Mouse (Mus musculus) hindbrain, postnatal 0 days (tissue): ENCODE results near the gene Syn2. TPM values are rescaled to one million over a fixed set of nuclear protein-coding genes. Genes with fewer than 3 reads are reported as not detected.

ENCODE experiments used
- ATAC-seq: fragments of 200-750 bp; cut with Nextera tagmentation; 2 replicates; pipeline ENCODE4 v1.8.0; 2017; ENCODE audit warnings: mild to moderate bottlenecking, moderate TSS enrichment, moderate library complexity
- DNase-seq: peaks from one replicate; pipeline ENCODE4 v3.0.0-alpha.2; 2015; ENCODE audit warnings: low spot score
- H3K27ac ChIP-seq: fragments of 300-500 bp; sonication (generic); 2 replicates; pipeline ENCODE4 v1.5.1; 2014; ENCODE audit warnings: mild to moderate bottlenecking
- H3K27me3 ChIP-seq: fragments of 300-500 bp; sonication (generic); 2 replicates; pipeline ENCODE4 v1.6.1; 2014; ENCODE audit warnings: low read length, mixed read lengths; ENCODE audit not compliant: insufficient read depth
- H3K36me3 ChIP-seq: fragments of 300-500 bp; sonication (generic); 2 replicates; pipeline ENCODE4 v1.6.1; 2014; ENCODE audit warnings: low read length, mixed read lengths; ENCODE audit not compliant: insufficient read depth
- H3K4me1 ChIP-seq: fragments of 300-500 bp; sonication (generic); 2 replicates; pipeline ENCODE4 v1.6.1; 2014; ENCODE audit warnings: antibody characterized with exemption, low read length, mixed read lengths; ENCODE audit not compliant: insufficient read depth
- H3K4me2 ChIP-seq: fragments of 300-500 bp; sonication (generic); 2 replicates; pipeline ENCODE4 v1.6.1; 2014; ENCODE audit warnings: low read depth, mild to moderate bottlenecking, low read length, moderate library complexity, mixed read lengths
- H3K4me3 ChIP-seq: fragments of 300-500 bp; sonication (generic); 2 replicates; pipeline ENCODE4 v1.5.1; 2014; ENCODE audit warnings: low read length
- H3K9ac ChIP-seq: fragments of 300-500 bp; sonication (generic); replicated peaks from 2 replicates; pipeline ENCODE4 v1.6.1; 2014; ENCODE audit warnings: mild to moderate bottlenecking, low read length, moderate library complexity, mixed read lengths
- H3K9me3 ChIP-seq: fragments of 300-500 bp; sonication (generic); 2 replicates; pipeline ENCODE4 v1.6.1; 2016; ENCODE audit warnings: low read length, mixed read lengths
- CTCF ChIP-seq: IDR thresholded peaks from 2 replicates; pipeline ENCODE4 v1.5.1; 2016; ENCODE audit warnings: antibody characterized with exemption, control low read depth, low read depth
- WGBS: fragments of 180-500 bp; shearing (Covaris S2); extraction: QIAGEN DNeasy Blood & Tissue Kit; methylation state at CpG from one replicate; pipeline ENCODE4 v1.1.7; 2014; 5-methylcytosine and 5-hydroxymethylcytosine counted together
- polyA plus RNA-seq: library from polyadenylated mRNA; unstranded; fragments of >200 nt; fragmentation: Nextera tagmentation; extraction: Ambion mirVana; gene quantifications from 2 replicates; pipeline ENCODE4 v1.2.1, GENCODE M21; 2015
- total RNA-seq: library from RNA; depleted of rRNA; stranded (reverse); fragments of >200 nt; gene quantifications from 2 replicates; pipeline ENCODE4 v1.2.3, GENCODE M21; 2014

Syn2 gene
- total and polyA plus RNA-seq, 2 experiments from 2014 or later, result 94.7 to 129 TPM

- Histone ChIP-seq H3K9ac (no peak overlapping the region), H3K4me2 (no peak overlapping the region), H3K36me3 (peaks cover 20% of the 10 kb centered on the region; the same call in 1 of the 2 replicates), H3K27me3 (no peaks in the 10 kb centered on the region), H3K9me3 (no peaks in the 10 kb centered on the region), H3K4me1 (no peaks in the 10 kb centered on the region), H3K4me3 (no peak overlapping the region), H3K27ac (no peak overlapping the region)
- no peak for DNase-seq
- TF ChIP-seq CTCF, result no peak
- 95% methylated on average over 2 of the region's 2 CpGs for WGBS
- no peak for ATAC-seq
Measured at GRCm38 (mm10) chr6:115284153-115284552, 149.5 kb downstream of the Syn2 start.

- ATAC-seq (no peak), DNase-seq (no peak)
- no peaks in the 10 kb centered on the region for H3K4me1 ChIP-seq
- no peak overlapping the region for H3K4me2 ChIP-seq
- H3K36me3 ChIP-seq, result peaks cover 7% of the 10 kb centered on the region; the same call in 1 of the 2 replicates
- H3K9me3 ChIP-seq, result no peaks in the 10 kb centered on the region
- no peak overlapping the region for H3K4me3 ChIP-seq
- no peak overlapping the region for H3K27ac ChIP-seq
- H3K27me3 ChIP-seq, result no peaks in the 10 kb centered on the region
- TF ChIP-seq CTCF, result no peak
- WGBS, result 86% methylated on average over 6 of the region's 6 CpGs
- H3K9ac ChIP-seq, result no peak overlapping the region
Measured at GRCm38 (mm10) chr6:115286441-115286840, 151.7 kb downstream of the Syn2 start.

GRCm38 (mm10) chr6:115288223-115288622 lies 153.5 kb downstream of the Syn2 start:
- Histone ChIP-seq H3K4me2 (no peak overlapping the region), H3K27me3 (no peaks in the 10 kb centered on the region), H3K4me3 (no peak overlapping the region), H3K9ac (no peak overlapping the region), H3K27ac (no peak overlapping the region), H3K4me1 (no peaks in the 10 kb centered on the region), H3K36me3 (no peaks in the 10 kb centered on the region), H3K9me3 (no peaks in the 10 kb centered on the region)
- WGBS, result 94% methylated on average over 3 of the region's 3 CpGs
- ATAC-seq (no peak), DNase-seq (no peak)
- TF ChIP-seq CTCF, result no peak

- DNase-seq, result no peak
- WGBS, result 60% methylated on average over 5 of the region's 5 CpGs
- no peak overlapping the region for H3K9ac ChIP-seq
Measured at GRCm38 (mm10) chr6:115290561-115290960, 155.9 kb downstream of the Syn2 start.

GRCm38 (mm10) chr6:115291068-115291467 lies 156.4 kb downstream of the Syn2 start:
- 85% methylated on average over 2 of the region's 2 CpGs for WGBS
- Histone ChIP-seq H3K27ac (no peak overlapping the region), H3K4me2 (no peak overlapping the region), H3K9me3 (no peaks in the 10 kb centered on the region), H3K9ac (no peak overlapping the region), H3K4me1 (no peaks in the 10 kb centered on the region), H3K27me3 (no peaks in the 10 kb centered on the region), H3K4me3 (no peak overlapping the region), H3K36me3 (no peaks in the 10 kb centered on the region)
- no peak for TF ChIP-seq CTCF
- ATAC-seq (no peak), DNase-seq (no peak)

More at GRCm38 (mm10) chr6:115290561-115290960, 155.9 kb downstream of the Syn2 start:
- TF ChIP-seq CTCF, result no peak
- no peaks in the 10 kb centered on the region for H3K4me1 ChIP-seq
- H3K4me2 ChIP-seq, result no peak overlapping the region
- no peaks in the 10 kb centered on the region for H3K9me3 ChIP-seq
- H3K36me3 ChIP-seq, result no peaks in the 10 kb centered on the region
- ATAC-seq, result no peak
- H3K4me3 ChIP-seq, result no peak overlapping the region
- H3K27ac ChIP-seq, result no peak overlapping the region
- H3K27me3 ChIP-seq, result no peaks in the 10 kb centered on the region

GRCm38 (mm10) chr6:115291823-115292222 lies 157.1 kb downstream of the Syn2 start:
- DNase-seq (no peak), ATAC-seq (no peak)
- TF ChIP-seq CTCF, result no peak
- H3K4me3 ChIP-seq, result no peak overlapping the region
- no peaks in the 10 kb centered on the region for H3K36me3 ChIP-seq
- H3K9ac ChIP-seq, result no peak overlapping the region
- H3K4me1 ChIP-seq, result no peaks in the 10 kb centered on the region
- no peaks in the 10 kb centered on the region for H3K9me3 ChIP-seq
- no peak overlapping the region for H3K27ac ChIP-seq
- WGBS, result 89% methylated on average over 6 of the region's 6 CpGs
- no peaks in the 10 kb centered on the region for H3K27me3 ChIP-seq
- no peak overlapping the region for H3K4me2 ChIP-seq

GRCm38 (mm10) chr6:115292621-115293020 lies 157.9 kb downstream of the Syn2 start:
- Histone ChIP-seq H3K4me3 (no peak overlapping the region), H3K27ac (no peak overlapping the region), H3K9me3 (no peaks in the 10 kb centered on the region), H3K4me1 (no peaks in the 10 kb centered on the region), H3K4me2 (no peak overlapping the region), H3K27me3 (no peaks in the 10 kb centered on the region), H3K9ac (no peak overlapping the region), H3K36me3 (no peaks in the 10 kb centered on the region)
- TF ChIP-seq CTCF, result no peak
- DNase-seq (no peak), ATAC-seq (no peak)
- 81% methylated on average over 6 of the region's 6 CpGs for WGBS
